Mouse (Mus musculus) hindbrain, embryonic 12.5 days (tissue): ENCODE results near the gene Mettl2. TPM values are rescaled to one million over a fixed set of nuclear protein-coding genes. Genes with fewer than 3 reads are reported as not detected.
A peak's percentile ranks its signal among the peaks of the same experiment; 100 is the strongest.
"Not testable (repeated sequence)": the region's sequence is repeated elsewhere in the genome, so short reads cannot be mapped to it uniquely, and the experiment has no call there.

Experiments used
- ATAC-seq: fragments of 200-750 bp; cut with Nextera tagmentation; 2 replicates; pipeline ENCODE4 v1.8.0; 2017; ENCODE audit warnings: moderate TSS enrichment; ENCODE audit not compliant: low FRiP score
- H3K27ac ChIP-seq: fragments of 300-500 bp; sonication (generic); 2 replicates; pipeline ENCODE4 v1.5.1; 2016; ENCODE audit warnings: mild to moderate bottlenecking
- H3K27me3 ChIP-seq: fragments of 300-500 bp; sonication (generic); 2 replicates; pipeline ENCODE4 v1.6.1; 2016; ENCODE audit warnings: mild to moderate bottlenecking
- H3K36me3 ChIP-seq: fragments of 300-500 bp; sonication (generic); 2 replicates; pipeline ENCODE4 v1.6.1; 2016; ENCODE audit warnings: mild to moderate bottlenecking
- H3K4me1 ChIP-seq: fragments of 300-500 bp; sonication (generic); 2 replicates; pipeline ENCODE4 v1.6.1; 2016
- H3K4me2 ChIP-seq: fragments of 300-500 bp; sonication (generic); replicated peaks from 2 replicates; pipeline ENCODE4 v1.6.1; 2016; ENCODE audit warnings: mild to moderate bottlenecking
- H3K4me3 ChIP-seq: fragments of 300-500 bp; sonication (generic); 2 replicates; pipeline ENCODE4 v1.5.1; 2016; ENCODE audit warnings: mild to moderate bottlenecking
- H3K9ac ChIP-seq: fragments of 300-500 bp; sonication (generic); 2 replicates; pipeline ENCODE4 v1.6.1; 2016; ENCODE audit warnings: mild to moderate bottlenecking, moderate library complexity
- H3K9me3 ChIP-seq: fragments of 300-500 bp; sonication (generic); replicated peaks from 2 replicates; pipeline ENCODE4 v1.6.1; 2016; ENCODE audit warnings: mild to moderate bottlenecking
- WGBS: fragments of 180-500 bp; shearing (Covaris S2); methylation state at CpG from one replicate; pipeline ENCODE4 v1.1.7; 2016; 5-methylcytosine and 5-hydroxymethylcytosine counted together
- polyA plus RNA-seq: library from polyadenylated mRNA; unstranded; fragments of >200 nt; fragmentation: Nextera tagmentation; extraction: Ambion mirVana; gene quantifications from 2 replicates; pipeline ENCODE4 v1.2.1, GENCODE M21; 2016

The Mettl2 gene
- polyA plus RNA-seq, result 33.9 and 37.4 TPM in 2 replicates

DNA sequence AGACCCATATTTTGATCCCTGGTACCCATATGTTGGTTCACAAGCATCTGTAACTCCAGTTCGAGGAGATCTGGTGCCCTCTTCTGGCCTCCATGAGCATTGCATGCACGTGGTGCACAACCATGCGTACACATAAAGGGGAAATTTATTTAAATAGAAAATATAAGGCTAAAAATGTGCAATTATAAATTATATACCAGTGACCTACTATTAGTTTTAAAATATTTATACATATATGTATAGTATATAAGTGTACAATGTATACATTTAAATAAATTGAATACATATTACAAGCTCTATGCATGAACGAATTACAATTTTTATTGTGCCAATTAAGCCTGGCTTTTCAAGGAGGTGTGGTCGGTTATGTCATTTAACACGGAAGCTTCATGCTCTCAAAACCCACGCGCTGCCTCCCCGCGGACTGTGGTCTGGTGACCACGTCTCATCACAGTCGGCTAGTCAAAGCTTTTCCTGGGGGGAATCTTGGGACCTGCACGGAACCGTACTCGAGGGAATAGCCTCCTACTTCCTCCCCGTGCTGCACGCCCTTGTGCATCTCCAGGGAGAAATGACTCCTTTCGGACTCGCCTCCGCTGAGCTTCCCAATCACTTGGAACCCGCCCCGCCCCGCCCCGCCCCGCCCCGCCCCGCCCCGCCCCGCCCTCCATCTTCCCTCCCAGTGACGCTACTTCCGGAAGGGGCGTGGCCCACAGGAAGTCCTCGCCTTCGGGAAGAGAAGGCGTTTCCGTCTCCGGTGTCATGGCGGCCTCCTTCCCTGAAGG, at the start of gene Mettl2:
Mettl2 (plus strand) TSS at position 691 of the 785 bp plus-strand sequence.
- H3K4me3 ChIP-seq, result peak within 1 kb of the TSS; percentile 76
- peak within 1 kb of the TSS; percentile 62 for H3K27ac ChIP-seq
- H3K4me1 ChIP-seq, result peaks cover 11% of the 10 kb centered on the region
- no peaks in the 10 kb centered on the region for H3K9me3 ChIP-seq
- WGBS, result 2% methylated on average over 34 of the region's 38 CpGs
- no peaks in the 10 kb centered on the region for H3K27me3 ChIP-seq
- H3K4me2 ChIP-seq, result peak within 1 kb of the TSS; percentile 94
- H3K36me3 ChIP-seq, result peaks cover 14% of the 10 kb centered on the region; the same call in 1 of the 2 replicates
- ATAC-seq, result peak; percentile 91
- peak within 1 kb of the TSS; percentile 72 for H3K9ac ChIP-seq

DNA sequence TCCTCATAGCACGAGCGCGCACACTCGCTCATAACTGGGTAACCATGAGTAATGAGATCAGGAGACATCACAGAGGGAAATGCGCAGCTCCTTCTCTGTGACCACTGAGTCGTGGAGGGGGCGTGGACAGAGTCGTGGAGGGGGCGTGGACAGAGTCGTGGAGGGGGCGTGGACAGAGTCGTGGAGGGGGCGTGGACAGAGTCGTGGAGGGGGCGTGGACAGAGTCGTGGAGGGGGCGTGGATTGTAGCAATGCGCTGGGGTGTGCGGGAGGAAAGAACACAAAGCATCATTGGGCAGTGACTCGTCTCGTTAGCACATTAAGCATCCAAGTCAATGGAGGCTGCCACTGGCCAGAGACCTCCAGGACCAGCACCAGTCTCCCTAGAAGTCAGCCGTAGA, 13.8 kb upstream of the Mettl2 start:
- 78% methylated on average over 22 of the region's 22 CpGs for WGBS
- not testable (repeated sequence) for H3K9ac ChIP-seq, ATAC-seq, H3K27me3 ChIP-seq, H3K27ac ChIP-seq, H3K36me3 ChIP-seq, H3K4me2 ChIP-seq, H3K4me3 ChIP-seq, H3K9me3 ChIP-seq, H3K4me1 ChIP-seq

GRCm38 (mm10) chr11:105117814-105118213, 8.4 kb upstream of the Mettl2 start:
- 87% methylated on average over 7 of the region's 7 CpGs for WGBS
- no peaks in the 10 kb centered on the region for H3K4me1 ChIP-seq
- H3K27me3 ChIP-seq, result no peaks in the 10 kb centered on the region
- H3K36me3 ChIP-seq, result no peaks in the 10 kb centered on the region
- no peak overlapping the region for H3K4me3 ChIP-seq
- no peak overlapping the region for H3K27ac ChIP-seq
- H3K9me3 ChIP-seq, result no peaks in the 10 kb centered on the region
- H3K9ac ChIP-seq, result no peak overlapping the region
- no peak for ATAC-seq
- no peak overlapping the region for H3K4me2 ChIP-seq

DNA sequence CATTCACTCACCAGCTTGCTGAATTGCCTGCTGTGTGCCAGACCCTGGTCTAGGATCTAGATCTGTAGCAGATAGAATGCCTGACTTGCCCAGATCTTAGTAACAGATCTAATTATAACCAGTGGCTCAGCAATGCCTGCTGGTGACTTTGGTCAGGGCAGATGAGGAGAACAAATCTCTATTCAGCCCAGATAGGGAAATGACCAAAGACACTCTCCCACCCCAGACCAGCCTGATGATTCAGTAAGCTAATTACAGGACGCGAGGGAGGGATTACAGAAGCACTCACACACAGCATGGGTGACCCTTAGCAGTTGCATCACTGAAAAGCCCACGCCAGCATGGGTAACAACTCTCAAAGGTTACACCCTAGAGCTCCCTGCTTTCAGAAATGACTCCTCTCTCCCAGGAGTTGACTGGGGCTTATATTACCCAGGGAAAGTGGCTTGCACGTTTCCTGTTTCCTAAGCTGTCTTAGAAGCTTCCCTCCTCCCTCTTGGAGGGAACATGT, 5.6 kb upstream of the Mettl2 start:
- H3K9me3 ChIP-seq, result no peaks in the 10 kb centered on the region
- H3K36me3 ChIP-seq, result no peaks in the 10 kb centered on the region
- no peak for ATAC-seq
- H3K4me2 ChIP-seq, result no peak overlapping the region
- H3K9ac ChIP-seq, result no peak overlapping the region
- WGBS, result 33% methylated on average over 4 of the region's 4 CpGs
- no peak overlapping the region for H3K4me3 ChIP-seq
- H3K27ac ChIP-seq, result no peak overlapping the region
- no peaks in the 10 kb centered on the region for H3K27me3 ChIP-seq
- H3K4me1 ChIP-seq, result no peaks in the 10 kb centered on the region

DNA sequence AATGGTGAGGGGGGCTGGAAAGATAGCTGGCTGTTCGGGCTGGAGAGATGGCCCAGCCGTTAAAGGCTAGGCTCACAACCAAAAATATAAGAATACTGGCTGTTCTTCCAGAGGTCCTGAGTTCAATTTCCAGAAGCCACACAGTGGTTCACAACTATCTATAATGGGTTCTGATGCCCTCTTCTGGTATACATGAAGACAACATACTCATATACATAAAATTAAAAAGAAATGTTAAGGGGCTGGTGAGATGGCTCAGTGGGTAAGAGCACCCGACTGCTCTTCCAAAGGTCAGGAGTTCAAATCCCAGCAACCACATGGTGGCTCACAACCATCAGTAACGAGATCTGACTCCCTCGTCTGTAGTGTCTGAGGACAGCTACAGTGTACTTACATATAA, 4.4 kb upstream of the Mettl2 start:
- H3K27ac ChIP-seq, H3K4me1 ChIP-seq, H3K4me2 ChIP-seq, ATAC-seq, H3K27me3 ChIP-seq, H3K36me3 ChIP-seq, H3K9me3 ChIP-seq, H3K9ac ChIP-seq, H3K4me3 ChIP-seq: not testable (repeated sequence)
- 80% methylated on average over 5 of the region's 5 CpGs for WGBS

- 0 out of 2 replicates have a peak, but pooled peaks cover 2% of the 10 kb centered on the region for H3K36me3 ChIP-seq
- H3K4me3 ChIP-seq, result no peak overlapping the region
- 5% methylated on average over 9 of the region's 9 CpGs for WGBS
- no peak overlapping the region for H3K9ac ChIP-seq
- no peak overlapping the region for H3K4me2 ChIP-seq
- H3K4me1 ChIP-seq, result peaks cover 11% of the 10 kb centered on the region
- H3K27ac ChIP-seq, result no peak overlapping the region
- no peaks in the 10 kb centered on the region for H3K27me3 ChIP-seq
- no peak for ATAC-seq
- H3K9me3 ChIP-seq, result no peaks in the 10 kb centered on the region
Observed at GRCm38 (mm10) chr11:105123986-105124385, 2.2 kb upstream of the Mettl2 start.

- H3K27me3 ChIP-seq, result no peaks in the 10 kb centered on the region
- H3K36me3 ChIP-seq, result peaks cover 19% of the 10 kb centered on the region; the same call in 1 of the 2 replicates
- ATAC-seq, result peak; percentile 36
- under 1% methylated on average over 45 of the region's 49 CpGs for WGBS
- peaks cover 11% of the 10 kb centered on the region for H3K4me1 ChIP-seq
- H3K27ac ChIP-seq, result no peak overlapping the region
- H3K9me3 ChIP-seq, result no peaks in the 10 kb centered on the region
- H3K9ac ChIP-seq, result peak overlapping the region; percentile 72
- H3K4me3 ChIP-seq, result peak overlapping the region; percentile 76
- H3K4me2 ChIP-seq, result peak overlapping the region; percentile 94
Observed at GRCm38 (mm10) chr11:105126520-105127029, 350 bp downstream of the Mettl2 start.

GRCm38 (mm10) chr11:105135692-105136091, 9.5 kb downstream of the Mettl2 start:
- no peak overlapping the region for H3K27ac ChIP-seq
- no peaks in the 10 kb centered on the region for H3K9me3 ChIP-seq
- no peaks in the 10 kb centered on the region for H3K4me1 ChIP-seq
- H3K4me2 ChIP-seq, result no peak overlapping the region
- H3K36me3 ChIP-seq, result peaks cover 92% of the 10 kb centered on the region
- no peak overlapping the region for H3K9ac ChIP-seq
- no peak overlapping the region for H3K4me3 ChIP-seq
- no peak for ATAC-seq
- 93% methylated on average over 7 of the region's 7 CpGs for WGBS
- no peaks in the 10 kb centered on the region for H3K27me3 ChIP-seq

GRCm38 (mm10) chr11:105137255-105137654, 11.0 kb downstream of the Mettl2 start:
- peaks cover 90% of the 10 kb centered on the region for H3K36me3 ChIP-seq
- not testable (repeated sequence) for H3K9me3 ChIP-seq, ATAC-seq, H3K9ac ChIP-seq, H3K4me1 ChIP-seq, H3K27ac ChIP-seq, H3K27me3 ChIP-seq, H3K4me3 ChIP-seq, H3K4me2 ChIP-seq
- WGBS, result 92% methylated on average over 2 of the region's 2 CpGs

- not testable (repeated sequence) for ATAC-seq
- 89% methylated on average over 8 of the region's 8 CpGs for WGBS
Observed at GRCm38 (mm10) chr11:105140512-105140911, 14.3 kb downstream of the Mettl2 start.

DNA sequence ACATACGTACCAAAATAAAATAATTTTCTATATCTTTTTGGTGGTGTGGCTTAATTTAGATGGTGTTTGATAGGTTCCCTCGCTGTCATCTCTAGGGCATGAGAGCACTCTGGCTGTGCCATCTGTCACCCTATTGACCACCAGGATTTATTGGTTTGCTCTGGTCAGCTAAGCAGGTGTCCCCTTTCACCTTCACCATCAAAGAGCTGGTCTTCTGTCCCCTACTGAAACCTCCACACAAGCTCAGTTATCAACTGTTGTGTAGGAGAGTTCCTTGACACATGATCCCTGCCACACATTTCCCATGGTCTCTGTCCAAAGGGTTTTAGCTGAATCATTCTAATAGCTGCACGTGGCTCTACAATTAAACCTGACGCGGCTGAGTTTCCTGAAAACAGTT, 14.9 kb downstream of the Mettl2 start:
- Histone ChIP-seq H3K9me3 (no peaks in the 10 kb centered on the region), H3K4me3 (no peak overlapping the region), H3K4me2 (no peak overlapping the region), H3K9ac (no peak overlapping the region), H3K36me3 (peaks cover 51% of the 10 kb centered on the region), H3K27ac (no peak overlapping the region), H3K27me3 (no peaks in the 10 kb centered on the region), H3K4me1 (no peaks in the 10 kb centered on the region)
- WGBS, result 95% methylated on average over 5 of the region's 5 CpGs
- no peak for ATAC-seq

More at GRCm38 (mm10) chr11:105140512-105140911, 14.3 kb downstream of the Mettl2 start:
- H3K4me1 ChIP-seq, H3K27ac ChIP-seq, H3K4me2 ChIP-seq, H3K9me3 ChIP-seq, H3K9ac ChIP-seq, H3K4me3 ChIP-seq, H3K27me3 ChIP-seq: not testable (repeated sequence)
- peaks cover 57% of the 10 kb centered on the region for H3K36me3 ChIP-seq

GRCm38 (mm10) chr11:105143564-105143963, 17.3 kb downstream of the Mettl2 start:
- no peak overlapping the region for H3K27ac ChIP-seq
- no peak overlapping the region for H3K4me3 ChIP-seq
- H3K4me1 ChIP-seq, result no peaks in the 10 kb centered on the region
- H3K36me3 ChIP-seq, result peaks cover 27% of the 10 kb centered on the region
- no peak overlapping the region for H3K4me2 ChIP-seq
- no peak overlapping the region for H3K9ac ChIP-seq
- no peaks in the 10 kb centered on the region for H3K27me3 ChIP-seq
- no peak for ATAC-seq
- no peaks in the 10 kb centered on the region for H3K9me3 ChIP-seq

- no peaks in the 10 kb centered on the region for H3K27me3 ChIP-seq
- H3K9ac ChIP-seq, result no peak overlapping the region
- peaks cover 22% of the 10 kb centered on the region for H3K36me3 ChIP-seq
- H3K4me2 ChIP-seq, result no peak overlapping the region
- ATAC-seq, result no peak
- H3K4me1 ChIP-seq, result no peaks in the 10 kb centered on the region
- 88% methylated on average over 3 of the region's 3 CpGs for WGBS
- no peaks in the 10 kb centered on the region for H3K9me3 ChIP-seq
- H3K4me3 ChIP-seq, result no peak overlapping the region
- H3K27ac ChIP-seq, result no peak overlapping the region
Observed at GRCm38 (mm10) chr11:105144084-105144483, 17.9 kb downstream of the Mettl2 start.
